Mouse (Mus musculus) liver, embryonic 13.5 days (tissue): ENCODE measurements at regions not wholly inside any gene's neighbourhood (a gene's known extent, or its start where the extent isn't known, plus 50 kb on each side); places are given as distances from the start of the nearest gene placed in this dataset.

Source experiments
- ATAC-seq: fragments of 200-750 bp; cut with Nextera tagmentation; 2 replicates; pipeline ENCODE4 v1.8.0; 2017; ENCODE audit warnings: low read depth, mild to moderate bottlenecking, moderate number of reproducible peaks, moderate library complexity
- DNase-seq: peaks from one replicate; pipeline ENCODE4 v3.0.0; 2022
- H3K27ac ChIP-seq: fragments of 300-500 bp; sonication (generic); 2 replicates; pipeline ENCODE4 v1.5.1; 2015; ENCODE audit warnings: moderate library complexity, mild to moderate bottlenecking, inconsistent platforms
- H3K27me3 ChIP-seq: fragments of 300-500 bp; sonication (generic); 2 replicates; pipeline ENCODE4 v1.6.1; 2015; ENCODE audit warnings: mild to moderate bottlenecking, inconsistent platforms
- H3K36me3 ChIP-seq: fragments of 300-500 bp; sonication (generic); 2 replicates; pipeline ENCODE4 v1.6.1; 2015; ENCODE audit warnings: mild to moderate bottlenecking, inconsistent platforms
- H3K4me1 ChIP-seq: fragments of 300-500 bp; sonication (generic); replicated peaks from 2 replicates; pipeline ENCODE4 v1.6.1; 2015; ENCODE audit warnings: inconsistent platforms
- H3K4me2 ChIP-seq: fragments of 300-500 bp; sonication (generic); 2 replicates; pipeline ENCODE4 v1.6.1; 2015; ENCODE audit warnings: inconsistent platforms, mild to moderate bottlenecking, moderate library complexity
- H3K4me3 ChIP-seq: fragments of 300-500 bp; sonication (generic); replicated peaks from 2 replicates; pipeline ENCODE4 v1.5.1; 2015; ENCODE audit warnings: mild to moderate bottlenecking, inconsistent platforms
- H3K9ac ChIP-seq: fragments of 300-500 bp; sonication (generic); 2 replicates; pipeline ENCODE4 v1.6.1; 2015; ENCODE audit warnings: mild to moderate bottlenecking, inconsistent platforms
- H3K9me3 ChIP-seq: fragments of 300-500 bp; sonication (generic); replicated peaks from 2 replicates; pipeline ENCODE4 v1.6.1; 2016; ENCODE audit warnings: inconsistent platforms
- WGBS: fragments of 180-500 bp; shearing (Covaris S2); methylation state at CpG from one replicate; pipeline ENCODE4 v1.1.7; 2015; ENCODE audit not compliant: insufficient replicate concordance; 5-methylcytosine and 5-hydroxymethylcytosine counted together

DNA sequence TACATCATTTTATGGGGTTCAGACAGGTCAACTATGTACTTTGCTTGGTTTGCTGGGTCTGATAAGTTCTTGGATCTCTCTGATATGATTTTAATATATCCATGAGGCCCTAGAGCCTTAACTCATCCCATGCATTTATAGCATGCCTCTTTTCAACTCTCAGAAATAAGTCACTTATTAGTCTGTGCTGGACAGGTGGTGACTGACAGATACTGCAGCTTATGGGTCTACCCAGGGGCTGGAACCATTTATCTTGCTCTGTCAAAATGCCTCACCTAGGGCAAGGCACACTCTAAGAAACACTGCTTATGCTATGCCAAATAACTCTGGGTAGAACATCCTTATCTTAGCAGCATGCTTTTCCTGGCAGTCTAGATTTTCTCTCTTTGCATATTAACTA, 225.6 kb downstream of the Mbnl1 start:
- no peak overlapping the region for H3K4me3 ChIP-seq
- DNase-seq (no peak), ATAC-seq (no peak)
- H3K4me1 ChIP-seq = no peaks in the 10 kb centered on the region
- no peaks in the 10 kb centered on the region for H3K36me3 ChIP-seq
- H3K4me2 ChIP-seq = no peak overlapping the region
- H3K27me3 ChIP-seq = no peaks in the 10 kb centered on the region
- no peak overlapping the region for H3K9ac ChIP-seq
- H3K27ac ChIP-seq = no peak overlapping the region
- H3K9me3 ChIP-seq = no peaks in the 10 kb centered on the region

DNA sequence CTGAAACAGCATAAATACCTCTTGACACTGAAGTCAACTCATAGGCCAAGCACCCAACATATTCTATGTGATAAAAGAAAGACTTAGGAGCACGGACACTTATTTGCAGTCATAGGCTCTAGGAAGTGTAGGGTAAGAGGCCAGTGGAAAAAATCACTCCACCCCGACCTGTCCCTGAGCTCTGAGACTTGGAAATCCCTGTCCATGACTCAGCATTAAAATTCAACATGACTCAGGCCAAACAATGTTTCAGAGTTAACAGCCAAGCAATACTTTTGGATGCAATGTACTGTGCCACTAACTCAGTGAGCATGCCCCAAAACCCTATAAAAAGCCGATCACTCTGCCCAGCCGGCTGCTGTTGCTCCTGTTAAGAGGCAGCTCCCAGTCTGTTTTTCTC, 234.5 kb downstream of the Mbnl1 start:
- no peak for ATAC-seq
- H3K4me2 ChIP-seq = no peak overlapping the region
- WGBS = 71% methylated on average over 4 of the region's 4 CpGs
- no peaks in the 10 kb centered on the region for H3K9me3 ChIP-seq
- no peak overlapping the region for H3K27ac ChIP-seq
- H3K4me1 ChIP-seq = no peaks in the 10 kb centered on the region
- DNase-seq = no peak
- H3K4me3 ChIP-seq = no peak overlapping the region
- no peaks in the 10 kb centered on the region for H3K27me3 ChIP-seq
- H3K36me3 ChIP-seq = no peaks in the 10 kb centered on the region
- H3K9ac ChIP-seq = no peak overlapping the region

DNA sequence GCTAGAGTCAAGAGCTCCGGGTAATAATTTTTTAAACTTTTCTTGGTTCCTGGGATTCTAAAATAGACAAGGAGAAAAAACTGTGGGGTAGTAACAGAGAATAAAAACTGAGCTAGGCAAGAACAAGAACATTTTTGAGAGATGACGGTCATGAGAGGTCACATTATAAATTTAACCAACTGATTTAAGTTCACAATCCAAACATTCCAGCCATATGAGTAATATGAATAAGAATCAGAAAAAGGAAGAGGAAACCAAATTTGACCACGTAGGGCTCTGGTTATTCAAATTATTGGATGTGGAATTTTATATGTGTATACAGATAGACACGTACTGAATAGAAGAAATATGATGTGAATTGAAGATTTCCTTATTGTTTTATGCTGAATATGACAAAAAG, 240.3 kb downstream of the Mbnl1 start:
- Histone ChIP-seq H3K27ac (no peak overlapping the region), H3K27me3 (no peaks in the 10 kb centered on the region), H3K9me3 (no peaks in the 10 kb centered on the region), H3K4me3 (no peak overlapping the region), H3K4me2 (no peak overlapping the region), H3K36me3 (no peaks in the 10 kb centered on the region), H3K4me1 (no peaks in the 10 kb centered on the region), H3K9ac (no peak overlapping the region)
- ATAC-seq (no peak), DNase-seq (no peak)
- WGBS = 63% methylated on average over 4 of the region's 4 CpGs

DNA sequence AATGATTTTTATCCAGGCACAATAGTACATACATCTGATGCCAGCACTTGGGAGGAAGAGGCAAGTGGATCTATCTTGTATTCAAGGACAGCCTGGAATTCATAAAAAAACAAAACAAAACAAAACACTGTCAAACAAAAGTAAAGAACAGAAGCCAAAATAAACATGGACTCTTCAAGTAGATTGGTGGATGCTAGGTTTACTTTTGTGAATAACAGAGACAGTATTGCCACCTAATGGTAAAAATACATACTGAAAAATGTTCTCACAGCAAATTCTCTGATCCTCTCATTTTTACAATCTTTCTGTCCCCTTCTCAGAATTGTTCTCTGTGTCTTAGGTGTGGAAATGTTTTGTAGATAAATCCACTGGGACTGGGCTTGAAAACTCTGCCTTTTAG, 247.7 kb downstream of the Mbnl1 start:
- ATAC-seq (no peak), DNase-seq (no peak)
- Histone ChIP-seq H3K27ac (no peak overlapping the region), H3K4me1 (no peaks in the 10 kb centered on the region), H3K27me3 (no peaks in the 10 kb centered on the region), H3K9me3 (no peaks in the 10 kb centered on the region), H3K4me3 (no peak overlapping the region), H3K36me3 (no peaks in the 10 kb centered on the region), H3K9ac (no peak overlapping the region), H3K4me2 (no peak overlapping the region)

DNA sequence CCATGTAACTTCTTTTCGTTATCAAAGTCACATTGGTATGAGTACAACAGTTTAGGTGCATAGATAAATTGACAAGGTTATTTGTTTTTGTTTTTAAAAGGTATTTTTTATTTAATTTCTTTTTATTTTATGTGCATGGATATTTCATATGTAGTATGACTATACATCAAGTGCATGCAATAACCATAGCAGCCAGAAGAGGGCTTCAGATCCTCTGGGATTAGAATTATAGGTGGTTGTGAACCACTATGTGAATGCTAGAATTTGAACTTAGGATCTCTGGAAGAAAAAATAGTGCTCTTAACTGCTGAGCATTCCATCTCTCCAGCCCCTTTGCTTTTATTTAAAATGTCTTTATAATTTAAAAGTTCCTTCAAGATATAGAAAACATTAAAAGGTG, 258.7 kb downstream of the Mbnl1 start:
- no peak overlapping the region for H3K9ac ChIP-seq
- no peak overlapping the region for H3K4me3 ChIP-seq
- 85% methylated on average over 1 of the region's 1 CpGs for WGBS
- H3K9me3 ChIP-seq = no peaks in the 10 kb centered on the region
- H3K4me2 ChIP-seq = no peak overlapping the region
- ATAC-seq = no peak
- H3K36me3 ChIP-seq = no peaks in the 10 kb centered on the region
- no peaks in the 10 kb centered on the region for H3K4me1 ChIP-seq
- no peak for DNase-seq
- no peaks in the 10 kb centered on the region for H3K27me3 ChIP-seq
- no peak overlapping the region for H3K27ac ChIP-seq

DNA sequence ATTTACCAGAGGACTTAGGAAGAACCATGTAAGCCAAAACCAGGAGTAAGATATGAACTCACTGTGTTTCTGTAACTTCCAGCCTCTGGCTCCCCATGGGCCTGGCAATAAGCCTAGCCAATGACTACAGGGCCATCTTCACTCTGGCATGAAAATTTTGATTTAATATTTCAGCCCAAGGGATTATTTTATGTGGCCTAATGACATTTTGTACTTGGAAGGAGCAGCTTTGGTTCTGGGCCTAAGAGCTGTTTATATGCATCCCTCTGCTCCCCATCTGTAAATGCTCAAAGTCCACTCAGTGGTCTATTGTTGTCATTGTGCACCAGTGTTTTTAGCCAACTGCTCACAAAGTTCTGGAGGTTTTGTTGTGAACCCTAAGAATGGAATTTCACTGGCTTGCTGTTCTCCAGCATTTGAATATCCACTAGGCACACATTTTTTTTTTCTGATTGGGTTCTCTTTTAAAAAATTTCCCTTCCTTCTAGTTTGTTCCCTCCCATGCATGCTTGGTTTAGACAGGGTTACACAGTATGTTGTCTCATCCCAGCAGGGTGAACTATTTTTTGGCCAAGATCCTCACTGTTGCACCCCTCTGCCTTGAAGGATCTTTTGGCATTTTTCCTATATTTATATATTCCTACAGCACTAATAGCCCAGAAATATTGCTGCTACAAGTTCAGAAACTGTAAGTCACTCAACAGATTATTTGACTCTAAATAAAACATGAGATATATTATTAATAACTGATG, 261.9 kb upstream of the P2ry1 start:
- no peak for DNase-seq
- Histone ChIP-seq H3K4me3 (no peak overlapping the region), H3K9ac (no peak overlapping the region), H3K4me1 (peaks cover 7% of the 10 kb centered on the region), H3K27ac (no peak overlapping the region), H3K4me2 (no peak overlapping the region), H3K36me3 (no peaks in the 10 kb centered on the region), H3K9me3 (no peaks in the 10 kb centered on the region), H3K27me3 (no peaks in the 10 kb centered on the region)
- ATAC-seq = no peak

DNA sequence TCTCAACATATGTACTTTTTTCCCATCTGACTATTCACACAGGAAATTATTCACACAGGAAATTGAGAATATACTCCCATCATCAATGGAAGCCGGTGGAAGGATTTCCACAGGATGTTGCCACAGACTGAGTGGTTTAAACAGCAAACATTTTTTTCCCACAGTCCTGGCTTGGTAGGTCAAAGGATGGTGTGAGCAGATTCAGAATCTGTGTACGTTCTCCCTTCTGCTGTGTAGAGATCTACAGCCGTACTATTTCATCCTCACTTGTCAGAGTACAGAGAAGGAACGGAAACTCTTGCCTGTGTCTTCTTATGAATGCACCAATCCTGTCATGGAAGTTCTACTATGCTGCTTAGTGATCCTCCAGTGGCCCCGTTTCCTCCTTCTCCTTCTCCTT, 261.2 kb upstream of the P2ry1 start:
- no peaks in the 10 kb centered on the region for H3K36me3 ChIP-seq

DNA sequence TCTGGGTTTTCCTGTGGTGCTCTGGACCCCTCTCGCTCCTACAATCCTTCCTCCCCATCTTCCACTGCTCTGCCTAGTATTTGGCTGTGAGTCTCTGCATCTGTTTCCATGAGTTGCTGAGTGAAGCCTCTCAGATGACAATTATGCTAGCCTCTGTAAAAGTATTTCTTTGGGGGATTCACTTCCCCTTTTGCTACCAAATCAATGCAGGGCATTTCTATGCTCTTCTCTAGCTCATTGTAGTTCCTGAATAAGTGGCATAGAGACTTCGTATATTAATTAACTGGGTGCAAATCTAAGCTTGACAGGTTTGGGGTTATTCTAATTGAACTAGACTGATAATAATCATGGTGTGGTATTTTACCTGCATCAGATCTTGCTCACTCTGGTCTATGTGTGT, 260.4 kb upstream of the P2ry1 start:
- no peak overlapping the region for H3K9ac ChIP-seq
- no peak for DNase-seq
- H3K4me1 ChIP-seq = peaks cover 7% of the 10 kb centered on the region
- no peaks in the 10 kb centered on the region for H3K9me3 ChIP-seq
- 64% methylated on average over 2 of the region's 2 CpGs for WGBS
- H3K27me3 ChIP-seq = no peaks in the 10 kb centered on the region
- H3K4me3 ChIP-seq = no peak overlapping the region
- no peaks in the 10 kb centered on the region for H3K36me3 ChIP-seq
- no peak overlapping the region for H3K4me2 ChIP-seq
- H3K27ac ChIP-seq = no peak overlapping the region
- no peak for ATAC-seq

More for the DNA sequence above, 261.2 kb upstream of the P2ry1 start:
- ATAC-seq (no peak), DNase-seq (no peak)
- Histone ChIP-seq H3K4me3 (no peak overlapping the region), H3K4me2 (no peak overlapping the region), H3K9ac (no peak overlapping the region), H3K9me3 (no peaks in the 10 kb centered on the region), H3K27ac (no peak overlapping the region), H3K4me1 (peaks cover 7% of the 10 kb centered on the region), H3K27me3 (no peaks in the 10 kb centered on the region)
- WGBS = 62% methylated on average over 5 of the region's 5 CpGs

DNA sequence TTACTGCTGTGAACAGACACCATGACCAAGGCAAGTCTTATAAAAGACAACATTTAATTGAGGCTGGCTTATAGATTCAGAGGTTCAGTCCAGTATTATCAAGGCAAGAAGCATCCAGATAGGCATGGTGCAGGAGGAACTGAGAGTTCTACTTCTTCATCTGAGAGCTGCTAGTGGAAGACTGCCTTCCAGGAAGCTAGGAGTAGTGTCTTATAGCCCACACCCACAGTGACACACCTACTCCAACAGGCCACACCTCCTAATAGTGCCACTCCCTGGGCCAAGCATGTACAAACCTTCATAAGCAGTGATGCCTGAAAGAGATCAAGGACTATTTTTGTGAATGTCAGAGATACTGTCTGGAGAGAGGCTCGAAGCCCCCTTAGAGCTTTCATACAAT, 257.5 kb upstream of the P2ry1 start:
- ATAC-seq = peak; percentile 65; the same call in 1 of the 2 replicates
- 56% methylated on average over 1 of the region's 1 CpGs for WGBS
- Histone ChIP-seq H3K9me3 (no peaks in the 10 kb centered on the region), H3K4me2 (no peak overlapping the region), H3K36me3 (no peaks in the 10 kb centered on the region), H3K9ac (no peak overlapping the region), H3K27me3 (no peaks in the 10 kb centered on the region), H3K27ac (no peak overlapping the region), H3K4me3 (no peak overlapping the region), H3K4me1 (peaks cover 7% of the 10 kb centered on the region)
- peak; percentile 7 for DNase-seq

DNA sequence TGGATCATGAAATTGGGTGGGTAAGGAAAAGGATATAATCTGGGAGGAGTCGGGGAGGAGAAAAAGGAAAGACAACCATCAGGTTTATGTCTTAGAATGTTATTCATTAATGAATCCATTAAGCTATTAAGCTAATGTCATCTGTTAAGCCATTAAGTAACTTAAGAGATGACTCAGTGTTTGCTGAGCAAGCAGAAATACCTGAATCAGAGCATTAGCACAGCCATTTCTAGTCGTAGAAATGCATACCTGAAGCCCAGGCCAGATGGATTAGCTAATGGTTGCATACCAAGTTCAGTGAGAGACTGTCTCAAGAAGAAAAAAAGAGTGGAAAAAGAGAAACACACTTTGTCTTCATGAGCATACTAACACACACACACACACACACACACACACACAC, 244.0 kb upstream of the P2ry1 start:
- Histone ChIP-seq H3K27me3 (no peaks in the 10 kb centered on the region), H3K27ac (no peak overlapping the region), H3K4me2 (no peak overlapping the region), H3K36me3 (no peaks in the 10 kb centered on the region), H3K4me3 (no peak overlapping the region), H3K4me1 (no peaks in the 10 kb centered on the region), H3K9ac (no peak overlapping the region), H3K9me3 (no peaks in the 10 kb centered on the region)
- WGBS = 72% methylated on average over 2 of the region's 2 CpGs
- ATAC-seq (no peak), DNase-seq (no peak)

DNA sequence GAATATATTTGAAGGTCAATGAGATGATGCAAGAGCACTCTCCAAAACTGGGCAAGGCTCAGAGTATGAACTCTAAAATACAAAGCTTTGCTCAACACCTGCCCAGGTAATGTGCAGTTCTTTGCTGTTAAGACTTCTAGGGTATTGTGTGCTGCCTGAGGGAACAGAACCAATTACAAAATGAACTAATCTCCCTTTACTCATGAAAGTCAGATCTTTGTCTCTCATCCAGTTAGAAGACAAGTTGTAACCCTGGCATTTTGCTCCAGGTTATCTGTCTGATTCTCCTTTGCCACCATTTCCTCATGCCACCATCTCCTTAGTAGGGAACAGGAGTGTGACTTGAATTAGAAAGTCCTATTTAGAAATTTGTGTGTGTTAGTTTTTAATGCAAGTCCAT, 243.5 kb upstream of the P2ry1 start:
- Histone ChIP-seq H3K36me3 (no peaks in the 10 kb centered on the region), H3K9ac (no peak overlapping the region), H3K4me3 (no peak overlapping the region), H3K27me3 (no peaks in the 10 kb centered on the region), H3K27ac (no peak overlapping the region), H3K4me2 (no peak overlapping the region), H3K4me1 (no peaks in the 10 kb centered on the region), H3K9me3 (no peaks in the 10 kb centered on the region)
- DNase-seq (no peak), ATAC-seq (no peak)

DNA sequence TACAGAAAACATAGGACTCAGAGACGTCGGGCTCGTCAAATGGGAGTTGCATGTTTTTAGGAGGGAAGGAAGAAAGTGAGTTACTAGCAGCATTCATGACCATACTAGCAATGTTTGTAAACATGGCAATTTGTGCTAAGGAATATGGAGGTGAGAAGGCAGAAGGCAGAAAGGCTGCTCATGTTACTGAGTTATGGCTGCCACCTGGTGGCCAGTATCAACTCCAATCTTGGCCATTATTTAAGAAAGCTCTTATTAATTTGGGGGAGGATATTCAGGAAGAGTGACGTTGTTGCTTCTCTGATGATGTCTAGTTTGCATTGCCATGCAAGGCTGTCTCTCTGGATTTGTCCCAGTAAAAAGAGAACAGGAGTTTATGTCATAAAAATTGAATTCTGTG, 239.7 kb upstream of the P2ry1 start:
- peak; percentile 33 for DNase-seq
- Histone ChIP-seq H3K4me1 (no peaks in the 10 kb centered on the region; the same call in 1 of the 2 replicates), H3K36me3 (no peaks in the 10 kb centered on the region), H3K27me3 (no peaks in the 10 kb centered on the region), H3K4me2 (no peak overlapping the region), H3K4me3 (no peak overlapping the region), H3K9ac (no peak overlapping the region), H3K27ac (no peak overlapping the region), H3K9me3 (no peaks in the 10 kb centered on the region)
- 47% methylated on average over 4 of the region's 4 CpGs for WGBS
- no peak for ATAC-seq
